Mouse (Mus musculus) ES-Bruce4 (cell line): Measurements from ENCODE around the gene Evl.

Source experiments
- CTCF ChIP-seq: IDR thresholded peaks from one replicate; pipeline ENCODE4 v1.8.1; 2011; ENCODE audit warnings: low read depth, low read length
- EP300 ChIP-seq: IDR thresholded peaks from 2 replicates; pipeline ENCODE4 v1.6.1; 2011; ENCODE audit warnings: low read depth, low read length; ENCODE audit not compliant: insufficient read depth
- POLR2A ChIP-seq: IDR thresholded peaks from one replicate; pipeline ENCODE4 v1.8.1; 2011; ENCODE audit warnings: low read length; ENCODE audit not compliant: insufficient read depth

GRCm38 (mm10) chr12:108699576-108699975 lies 145.1 kb downstream of the Evl start:
- TF ChIP-seq CTCF = no peak
- no peak for TF ChIP-seq EP300
- no peak for TF ChIP-seq POLR2A
